Mouse (Mus musculus) small intestine, adult 2 months (tissue): Measurements from ENCODE around the gene Tmem108.

Experiments used
- CTCF ChIP-seq: fragments of 200-500 bp; IDR thresholded peaks from 2 replicates; pipeline ENCODE4 v1.5.1; 2012; ENCODE audit warnings: low read depth, mild to moderate bottlenecking, control low read depth, inconsistent platforms, low read length, moderate library complexity, mixed read lengths; ENCODE audit not compliant: insufficient replicate concordance, insufficient read length; ENCODE audit errors: extremely low read depth
- POLR2A ChIP-seq: fragments of 200-500 bp; IDR thresholded peaks from 2 replicates; pipeline ENCODE4 v1.6.1; 2012; ENCODE audit warnings: low read depth, mild to moderate bottlenecking, control low read depth, inconsistent platforms, low read length, moderate library complexity

- no peak for TF ChIP-seq CTCF
- TF ChIP-seq POLR2A, result no peak
Measured at GRCm38 (mm10) chr9:103713230-103713629, 48.4 kb downstream of the Tmem108 start.
